In genomic region chr4:102574226-102574625, GRCm38 (mm10) we compare ENCODE assay signal across 8 mouse cellular contexts.
A peak's percentile ranks its signal among the peaks of the same experiment; 100 is the strongest.
DNase-seq lines count a peak whose midpoint lies in the region; ATAC-seq lines count a peak whose summit lies in the region.

No protein-coding gene starts in this region.

- 47% methylated on average over 9 of the region's 9 CpGs for WGBS in limb, embryonic 13.5 days
- 59% methylated on average over 9 of the region's 9 CpGs for WGBS in limb, embryonic 10.5 days
- WGBS in heart, embryonic 12.5 days, result 32% methylated on average over 9 of the region's 9 CpGs
- 34% methylated on average over 9 of the region's 9 CpGs for WGBS in liver, embryonic 12.5 days (ENCODE audit: insufficient replicate concordance)

- no peak overlapping the region for H3K9ac ChIP-seq in limb, embryonic 13.5 days
- no peak overlapping the region for H3K9ac ChIP-seq in heart, embryonic 12.5 days
- no peak overlapping the region for H3K9ac ChIP-seq in liver, embryonic 12.5 days

- H3K4me2 ChIP-seq in limb, embryonic 13.5 days (replicated peaks), result peak overlapping the region; percentile 23; the same call in 1 of the 2 replicates
- H3K4me2 ChIP-seq in heart, embryonic 12.5 days, result 0 out of 2 replicates have a peak overlapping the region, but pooled peaks have one; percentile 11
- H3K4me2 ChIP-seq in liver, embryonic 12.5 days, result peak overlapping the region; percentile 91; the same call in 1 of the 2 replicates

- no peaks in the 10 kb centered on the region for H3K9me3 ChIP-seq in limb, embryonic 13.5 days
- no peaks in the 10 kb centered on the region for H3K9me3 ChIP-seq in limb, embryonic 10.5 days (replicated peaks)
- H3K9me3 ChIP-seq in heart, embryonic 12.5 days (replicated peaks), result no peaks in the 10 kb centered on the region
- no peaks in the 10 kb centered on the region for H3K9me3 ChIP-seq in liver, embryonic 12.5 days (replicated peaks)

- peaks cover 38% of the 10 kb centered on the region for H3K4me1 ChIP-seq in limb, embryonic 13.5 days
- H3K4me1 ChIP-seq in limb, embryonic 10.5 days, result peaks cover 19% of the 10 kb centered on the region
- peaks cover 38% of the 10 kb centered on the region for H3K4me1 ChIP-seq in heart, embryonic 12.5 days (replicated peaks)
- H3K4me1 ChIP-seq in liver, embryonic 12.5 days, result peaks cover 78% of the 10 kb centered on the region

- H3K27ac ChIP-seq in limb, embryonic 13.5 days, result no peak overlapping the region
- H3K27ac ChIP-seq in limb, embryonic 10.5 days, result no peak overlapping the region
- peak overlapping the region; percentile 32 for H3K27ac ChIP-seq in heart, embryonic 12.5 days (ENCODE audit: poor library complexity, severe bottlenecking)
- H3K27ac ChIP-seq in liver, embryonic 12.5 days, result peak overlapping the region; percentile 48; the same call in 1 of the 2 replicates

- 0 out of 2 replicates have a peak, but pooled peaks cover 2% of the 10 kb centered on the region for H3K27me3 ChIP-seq in limb, embryonic 13.5 days
- peaks cover 14% of the 10 kb centered on the region; the same call in 1 of the 2 replicates for H3K27me3 ChIP-seq in limb, embryonic 10.5 days (ENCODE audit: low read depth, poor library complexity, severe bottlenecking)
- H3K27me3 ChIP-seq in heart, embryonic 12.5 days (replicated peaks), result no peaks in the 10 kb centered on the region
- H3K27me3 ChIP-seq in liver, embryonic 12.5 days (replicated peaks), result no peaks in the 10 kb centered on the region

- H3K4me3 ChIP-seq in limb, embryonic 13.5 days, result no peak overlapping the region
- no peak overlapping the region for H3K4me3 ChIP-seq in limb, embryonic 10.5 days
- H3K4me3 ChIP-seq in heart, embryonic 12.5 days, result no peak overlapping the region
- H3K4me3 ChIP-seq in liver, embryonic 12.5 days, result no peak overlapping the region

- H3K36me3 ChIP-seq in limb, embryonic 13.5 days, result no peaks in the 10 kb centered on the region
- H3K36me3 ChIP-seq in limb, embryonic 10.5 days, result no peaks in the 10 kb centered on the region
- H3K36me3 ChIP-seq in heart, embryonic 12.5 days, result 0 out of 2 replicates have a peak, but pooled peaks cover 8% of the 10 kb centered on the region
- no peaks in the 10 kb centered on the region for H3K36me3 ChIP-seq in liver, embryonic 12.5 days

- ATAC-seq in limb, embryonic 13.5 days (ENCODE audit: low FRiP score, low read depth), result no peak; the same call in 1 of the 2 replicates
- ATAC-seq in heart, embryonic 12.5 days (ENCODE audit: insufficient number of reproducible peaks, low FRiP score), result peak; percentile 79
- ATAC-seq in liver, embryonic 12.5 days, result no peak
- no peak for ATAC-seq in frontal cortex, adult (ENCODE audit: low TSS enrichment)

- DNase-seq in limb, embryonic 10.5 days (ENCODE audit: low spot score), result no peak
- DNase-seq in skeletal muscle tissue, adult 2 months (ENCODE audit: low read depth, low spot score), result peak; percentile 96
- no peak for DNase-seq in right cerebral cortex, postnatal 36 days (ENCODE audit: low spot score in 2 of 2)
- DNase-seq in layer of hippocampus, adult 9-10 months (ENCODE audit: low spot score), result no peak

Comparison
In these comparisons a context has a peak if more than half of its experiments do, and no peak if none do; other contexts are left out.
1. H3K27ac ChIP-seq: peak in heart, embryonic 12.5 days (single experiment) and liver, embryonic 12.5 days (single experiment); none in limb, embryonic 13.5 days (single experiment) and limb, embryonic 10.5 days (single experiment).
2. H3K4me2 ChIP-seq: peak in every context shown above with its lines; median percentile 91 in liver, embryonic 12.5 days; 23 in limb, embryonic 13.5 days; 11 in heart, embryonic 12.5 days.